Mouse (Mus musculus) heart, embryonic 16.5 days (tissue): ENCODE measurements around the gene Smcr8. TPM values are rescaled to one million over a fixed set of nuclear protein-coding genes. Genes with fewer than 3 reads are reported as not detected.
"Not testable (repeated sequence)": the region's sequence is repeated elsewhere in the genome, so short reads cannot be mapped to it uniquely, and the experiment has no call there.

Source experiments
- ATAC-seq: fragments of 200-750 bp; cut with Nextera tagmentation; replicated peaks from 2 replicates; pipeline ENCODE4 v1.8.0; 2017; ENCODE audit warnings: moderate number of reproducible peaks; ENCODE audit not compliant: insufficient read depth, low FRiP score; ENCODE audit errors: extremely low read depth
- H3K27ac ChIP-seq: fragments of 300-500 bp; sonication (generic); 2 replicates; pipeline ENCODE4 v1.5.1; 2014; ENCODE audit warnings: mild to moderate bottlenecking, low read length, control low read depth, moderate library complexity
- H3K27me3 ChIP-seq: fragments of 300-500 bp; sonication (generic); 2 replicates; pipeline ENCODE4 v1.6.1; 2014; ENCODE audit warnings: low read length, mixed read lengths; ENCODE audit not compliant: control insufficient read depth, insufficient read depth
- H3K36me3 ChIP-seq: fragments of 300-500 bp; sonication (generic); 2 replicates; pipeline ENCODE4 v1.6.1; 2014; ENCODE audit not compliant: control insufficient read depth, insufficient read depth
- H3K4me1 ChIP-seq: fragments of 300-500 bp; sonication (generic); 2 replicates; pipeline ENCODE4 v1.6.1; 2014; ENCODE audit warnings: low read length, mixed read lengths; ENCODE audit not compliant: control insufficient read depth, insufficient read depth
- H3K4me2 ChIP-seq: fragments of 300-500 bp; sonication (generic); 2 replicates; pipeline ENCODE4 v1.6.1; 2014; ENCODE audit warnings: low read depth, mild to moderate bottlenecking, control low read depth, low read length
- H3K4me3 ChIP-seq: fragments of 300-500 bp; sonication (generic); 2 replicates; pipeline ENCODE4 v1.5.1; 2014; ENCODE audit warnings: mild to moderate bottlenecking, control low read depth, low read length
- H3K9ac ChIP-seq: fragments of 300-500 bp; sonication (generic); 2 replicates; pipeline ENCODE4 v1.6.1; 2014; ENCODE audit warnings: low read length, control low read depth
- H3K9me3 ChIP-seq: fragments of 300-500 bp; sonication (generic); replicated peaks from 2 replicates; pipeline ENCODE4 v1.6.1; 2016; ENCODE audit warnings: low read length; ENCODE audit not compliant: control insufficient read depth
- WGBS: fragments of 180-500 bp; shearing (Covaris S2); extraction: QIAGEN DNeasy Blood & Tissue Kit; methylation state at CpG from one replicate; pipeline ENCODE4 v1.1.7; 2014; 5-methylcytosine and 5-hydroxymethylcytosine counted together
- polyA plus RNA-seq: library from polyadenylated mRNA; unstranded; fragments of >200 nt; fragmentation: Nextera tagmentation; extraction: Ambion mirVana; gene quantifications from 2 replicates; pipeline ENCODE4 v1.2.1, GENCODE M21; 2015

Smcr8 gene
- polyA plus RNA-seq, 1 experiment from 2014 or later, result 4.3 TPM

DNA sequence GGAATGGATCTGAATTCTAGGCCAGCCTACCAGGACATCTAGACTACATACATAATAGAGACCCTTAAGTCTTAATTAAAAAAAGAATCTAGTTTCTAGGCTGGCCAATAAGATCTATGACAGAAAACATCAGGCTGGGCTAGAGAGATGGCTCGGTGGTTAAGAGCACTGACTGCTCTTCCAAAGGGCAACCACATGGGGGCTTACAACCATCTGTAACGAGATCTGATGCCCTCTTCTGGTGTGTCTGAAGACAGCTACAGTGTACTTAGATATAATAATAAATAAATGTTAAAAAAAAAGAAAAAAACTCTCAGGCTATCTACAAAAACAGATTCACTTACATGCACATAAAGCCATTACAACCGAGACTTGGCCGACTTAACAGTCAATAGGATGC is 22.7 kb downstream of the Smcr8 start:
- Histone ChIP-seq H3K4me2 (no peak overlapping the region), H3K27ac (no peak overlapping the region), H3K4me1 (peaks cover 5% of the 10 kb centered on the region; the same call in 1 of the 2 replicates), H3K27me3 (no peaks in the 10 kb centered on the region), H3K4me3 (no peak overlapping the region), H3K36me3 (peaks cover 26% of the 10 kb centered on the region), H3K9ac (no peak overlapping the region), H3K9me3 (no peaks in the 10 kb centered on the region)
- ATAC-seq, result no peak
- 89% methylated on average over 4 of the region's 4 CpGs for WGBS

DNA sequence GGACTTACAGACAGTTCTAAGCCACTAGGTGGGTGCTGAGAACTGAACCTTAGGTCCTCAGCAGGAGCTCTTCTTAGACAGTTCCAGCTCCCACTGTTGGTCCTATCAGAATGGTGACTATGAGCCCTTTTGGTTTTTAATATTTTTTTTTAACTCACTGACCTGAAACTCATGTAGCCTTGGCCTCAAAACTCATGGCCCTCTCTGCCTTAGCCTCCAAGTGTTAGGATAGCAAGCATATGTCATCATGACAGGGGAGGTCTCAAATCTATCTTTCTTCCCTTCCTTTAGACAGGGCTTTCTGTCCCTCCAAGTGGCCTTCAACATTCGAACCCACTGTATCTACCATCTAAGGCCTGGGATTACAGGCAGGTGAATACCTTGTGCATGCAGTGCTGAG is 23.6 kb downstream of the Smcr8 start:
- no peaks in the 10 kb centered on the region for H3K9me3 ChIP-seq
- H3K9ac ChIP-seq, result no peak overlapping the region
- no peak overlapping the region for H3K4me2 ChIP-seq
- no peak overlapping the region for H3K4me3 ChIP-seq
- H3K4me1 ChIP-seq, result peaks cover 5% of the 10 kb centered on the region; the same call in 1 of the 2 replicates
- peaks cover 26% of the 10 kb centered on the region for H3K36me3 ChIP-seq
- 68% methylated on average over 1 of the region's 1 CpGs for WGBS
- H3K27ac ChIP-seq, result no peak overlapping the region
- H3K27me3 ChIP-seq, result no peaks in the 10 kb centered on the region
- no peak for ATAC-seq

DNA sequence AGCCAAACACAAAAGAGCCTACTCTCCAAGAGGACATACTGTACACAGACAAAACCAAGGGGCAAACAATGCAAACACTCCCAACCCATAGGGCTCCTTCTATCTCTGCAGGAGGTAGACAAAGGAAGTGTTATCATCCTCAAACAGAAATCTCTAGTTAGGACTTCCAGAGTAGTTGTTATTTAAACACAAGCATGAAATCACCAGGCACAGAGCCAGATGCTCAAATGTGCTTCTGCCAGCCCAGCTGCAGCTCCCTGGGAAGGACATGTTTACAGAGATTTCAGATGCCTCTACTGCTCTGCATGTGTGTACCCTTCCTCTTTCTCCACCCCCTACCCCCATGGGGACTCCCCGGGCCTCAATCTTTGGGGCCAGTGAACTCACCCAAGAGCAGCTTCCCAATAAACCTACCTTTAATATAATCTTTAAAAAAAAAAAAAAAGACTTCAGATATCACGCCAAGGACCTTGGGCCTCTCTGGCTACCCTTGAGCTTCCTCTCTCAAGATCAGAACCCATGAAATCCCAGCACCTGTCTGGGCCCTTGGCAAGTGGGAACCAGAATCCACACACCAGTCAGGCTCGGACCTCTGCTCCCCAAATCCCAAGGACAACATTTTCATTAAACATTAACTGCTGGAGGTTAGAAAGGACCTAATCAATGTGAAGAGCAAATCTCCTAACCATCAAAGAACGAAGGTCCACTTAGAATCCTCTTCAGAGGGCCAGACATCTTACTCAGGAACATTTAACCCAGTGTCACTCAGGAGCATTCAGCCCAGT is 31.2 kb downstream of the Smcr8 start:
- Histone ChIP-seq H3K36me3 (no peaks in the 10 kb centered on the region), H3K9ac (0 out of 2 replicates have a peak overlapping the region, but pooled peaks have one; percentile 7), H3K9me3 (no peaks in the 10 kb centered on the region), H3K27me3 (no peaks in the 10 kb centered on the region), H3K4me2 (peak overlapping the region; percentile 13; the same call in 1 of the 2 replicates), H3K4me1 (peaks cover 29% of the 10 kb centered on the region), H3K27ac (peak overlapping the region; percentile 30), H3K4me3 (no peak overlapping the region)
- ATAC-seq, result no peak
- 65% methylated on average over 4 of the region's 4 CpGs for WGBS

DNA sequence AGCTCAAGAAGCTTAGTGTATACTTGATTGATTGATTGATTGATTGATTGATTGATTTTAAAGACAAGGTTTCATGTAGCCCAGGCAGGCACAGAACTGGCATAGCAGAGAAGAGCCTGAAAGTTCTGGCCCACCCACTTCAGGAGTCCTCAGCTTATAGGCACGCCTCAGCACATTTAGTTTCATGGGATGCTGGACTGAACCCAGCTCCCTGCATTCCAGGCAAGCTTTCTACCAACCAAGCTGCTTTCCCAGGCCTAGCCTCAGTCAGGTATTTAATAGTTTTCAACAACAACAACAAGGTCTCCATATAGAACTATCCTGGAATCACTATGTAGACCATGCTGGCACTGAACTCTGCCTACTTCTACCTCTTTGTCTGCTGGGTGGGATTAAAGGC is 32.2 kb downstream of the Smcr8 start:
- peaks cover 29% of the 10 kb centered on the region for H3K4me1 ChIP-seq
- whole genome bisulfite sequencing, result 59% methylated on average over 1 of the region's 1 CpGs
- no peaks in the 10 kb centered on the region for H3K27me3 ChIP-seq
- no peak for ATAC-seq
- peak overlapping the region; percentile 50 for H3K9ac ChIP-seq
- peak overlapping the region; percentile 88 for H3K4me2 ChIP-seq
- no peaks in the 10 kb centered on the region for H3K36me3 ChIP-seq
- H3K4me3 ChIP-seq, result peak overlapping the region; percentile 58
- H3K27ac ChIP-seq, result peak overlapping the region; percentile 32; the same call in 1 of the 2 replicates
- H3K9me3 ChIP-seq, result no peaks in the 10 kb centered on the region

DNA sequence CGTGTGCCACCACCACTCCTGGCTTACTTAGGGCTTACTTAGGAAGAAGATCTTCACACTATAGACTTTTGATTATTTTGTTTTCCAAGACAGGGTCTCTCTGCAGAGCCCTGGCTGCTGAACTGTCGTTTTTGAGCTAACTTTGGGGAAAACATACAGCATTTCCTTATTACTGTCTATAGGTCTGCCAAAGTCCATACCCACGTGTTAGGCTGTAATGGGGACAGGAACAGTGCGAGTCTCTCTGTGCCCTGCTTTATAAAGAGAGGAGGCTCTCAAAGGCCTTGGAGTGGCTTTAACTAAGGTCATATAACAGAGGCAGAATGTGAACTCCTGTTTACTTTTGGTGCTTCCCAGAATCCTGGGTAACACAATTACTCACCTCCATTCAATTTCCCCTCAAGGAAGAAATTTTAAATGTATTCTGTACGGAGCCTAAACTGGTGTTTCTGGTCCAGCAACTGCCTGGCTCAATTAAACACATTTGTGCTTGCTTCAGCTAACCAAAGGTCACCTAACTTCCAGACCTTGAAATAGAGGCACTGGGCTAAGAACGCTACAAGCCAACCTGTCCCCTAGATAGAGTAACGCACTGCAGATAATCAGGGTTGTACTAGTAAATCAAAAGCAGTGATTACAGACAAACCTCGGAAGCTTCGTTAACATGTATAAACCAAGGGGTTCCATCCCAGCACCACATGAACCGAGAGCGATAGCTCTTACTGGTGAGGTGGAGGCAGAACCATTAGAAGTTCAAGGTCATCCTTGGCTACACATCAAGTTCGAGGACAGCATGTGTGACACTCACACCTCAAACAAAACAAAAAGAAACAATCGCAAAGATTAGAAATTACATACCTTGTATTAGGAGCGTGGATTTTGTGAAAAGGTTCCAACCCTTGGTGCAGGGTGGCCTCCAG is 33.0 kb downstream of the Smcr8 start:
- Histone ChIP-seq H3K4me3 (peak overlapping the region; percentile 58), H3K9me3 (no peaks in the 10 kb centered on the region), H3K27me3 (no peaks in the 10 kb centered on the region), H3K9ac (peak overlapping the region; percentile 50), H3K36me3 (no peaks in the 10 kb centered on the region), H3K4me1 (peaks cover 29% of the 10 kb centered on the region), H3K27ac (peak overlapping the region; percentile 32; the same call in 1 of the 2 replicates), H3K4me2 (peak overlapping the region; percentile 88)
- 18% methylated on average over 14 of the region's 14 CpGs for WGBS
- ATAC-seq, result no peak

DNA sequence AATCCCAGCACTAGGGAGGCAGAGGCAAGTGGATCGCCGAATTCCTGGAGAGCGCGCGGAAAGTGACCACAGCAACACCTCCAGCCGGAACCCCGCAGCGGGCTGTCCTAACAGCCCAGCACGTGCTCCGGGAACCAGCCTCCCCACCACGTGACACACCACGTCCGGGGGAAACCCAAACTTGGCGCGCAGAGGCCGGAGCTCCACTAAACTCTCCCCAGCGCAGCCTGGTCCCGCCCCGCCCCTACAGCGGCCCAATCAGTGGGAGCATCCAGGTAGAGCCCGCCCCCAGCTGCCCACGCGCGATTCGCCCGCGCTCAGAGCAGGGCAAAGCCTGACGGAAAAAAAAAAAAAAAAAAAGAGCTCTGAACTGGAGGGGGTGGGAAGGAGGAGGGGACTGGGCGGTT is 33.7 kb downstream of the Smcr8 start:
- Histone ChIP-seq H3K9me3 (no peaks in the 10 kb centered on the region), H3K27ac (no peak overlapping the region), H3K4me2 (peak overlapping the region; percentile 88), H3K36me3 (no peaks in the 10 kb centered on the region), H3K4me1 (peaks cover 29% of the 10 kb centered on the region), H3K27me3 (no peaks in the 10 kb centered on the region), H3K9ac (peak overlapping the region; percentile 53), H3K4me3 (peak overlapping the region; percentile 58)
- 0% methylated on average over 29 of the region's 29 CpGs for WGBS
- ATAC-seq, result peak; percentile 99

DNA sequence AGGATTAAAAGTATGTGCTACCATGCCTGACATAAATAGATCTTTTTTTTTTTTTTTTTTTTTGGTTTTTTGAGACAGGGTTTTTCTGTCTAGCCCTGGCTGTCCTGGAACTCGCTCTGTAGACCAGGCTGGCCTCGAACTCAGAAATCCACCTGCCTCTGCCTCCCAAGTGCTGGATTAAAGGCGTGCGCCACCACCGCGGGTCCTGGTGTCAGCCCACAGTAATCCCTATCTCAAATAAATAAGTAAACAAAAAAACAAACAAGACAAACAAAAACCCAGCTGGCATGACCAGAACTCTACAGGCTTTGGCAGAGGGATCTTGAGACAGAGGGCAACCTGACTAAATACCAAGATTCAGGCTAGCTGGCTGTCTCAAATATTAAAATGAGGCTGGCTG is 34.3 kb downstream of the Smcr8 start, which contains the start of gene Shmt1:
Shmt1 (minus strand) TSS at position 101 of the 400 bp plus-strand sequence.
- H3K9me3 ChIP-seq, H3K27me3 ChIP-seq, H3K27ac ChIP-seq, ATAC-seq, H3K36me3 ChIP-seq: not testable (repeated sequence)
- H3K4me2 ChIP-seq, result peak within 1 kb of the TSS; percentile 88
- 24% methylated on average over 6 of the region's 6 CpGs for WGBS
- peak within 1 kb of the TSS; percentile 58 for H3K4me3 ChIP-seq
- peaks cover 29% of the 10 kb centered on the region for H3K4me1 ChIP-seq
- peak within 1 kb of the TSS; percentile 53 for H3K9ac ChIP-seq

DNA sequence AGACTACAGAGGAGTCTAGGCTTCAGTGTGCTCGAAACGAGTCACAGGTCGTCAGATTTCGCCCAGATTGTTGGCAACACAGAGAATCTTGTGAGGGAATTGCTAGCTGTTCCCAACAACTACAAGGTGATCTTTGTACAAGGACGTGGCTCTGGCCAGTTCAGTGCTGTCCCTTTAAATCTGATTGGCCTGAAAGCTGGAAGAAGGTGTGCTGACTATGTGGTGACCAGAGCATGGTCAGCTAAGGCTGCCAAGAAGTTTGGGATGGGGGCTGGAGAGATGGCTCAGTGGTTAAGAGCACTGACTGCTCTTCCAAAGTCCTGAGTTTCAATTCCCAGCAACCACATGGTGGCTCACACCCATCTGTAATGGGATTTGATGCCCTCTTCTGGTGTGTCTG is 39.1 kb downstream of the Smcr8 start:
- no peaks in the 10 kb centered on the region for H3K27me3 ChIP-seq
- H3K9ac ChIP-seq, result no peak overlapping the region
- no peak for ATAC-seq
- H3K4me2 ChIP-seq, result no peak overlapping the region
- no peaks in the 10 kb centered on the region for H3K9me3 ChIP-seq
- no peaks in the 10 kb centered on the region for H3K4me1 ChIP-seq
- no peak overlapping the region for H3K4me3 ChIP-seq
- WGBS, result 60% methylated on average over 5 of the region's 5 CpGs
- no peaks in the 10 kb centered on the region for H3K36me3 ChIP-seq
- H3K27ac ChIP-seq, result no peak overlapping the region
